Mouse (Mus musculus): ENCODE data around the gene Ptprz1. TPM values are rescaled to one million over a fixed set of nuclear protein-coding genes. Genes with fewer than 3 reads are reported as not detected.

Gene Ptprz1
- polyA plus RNA-seq, 1 experiment, result 0.11 TPM

DNA sequence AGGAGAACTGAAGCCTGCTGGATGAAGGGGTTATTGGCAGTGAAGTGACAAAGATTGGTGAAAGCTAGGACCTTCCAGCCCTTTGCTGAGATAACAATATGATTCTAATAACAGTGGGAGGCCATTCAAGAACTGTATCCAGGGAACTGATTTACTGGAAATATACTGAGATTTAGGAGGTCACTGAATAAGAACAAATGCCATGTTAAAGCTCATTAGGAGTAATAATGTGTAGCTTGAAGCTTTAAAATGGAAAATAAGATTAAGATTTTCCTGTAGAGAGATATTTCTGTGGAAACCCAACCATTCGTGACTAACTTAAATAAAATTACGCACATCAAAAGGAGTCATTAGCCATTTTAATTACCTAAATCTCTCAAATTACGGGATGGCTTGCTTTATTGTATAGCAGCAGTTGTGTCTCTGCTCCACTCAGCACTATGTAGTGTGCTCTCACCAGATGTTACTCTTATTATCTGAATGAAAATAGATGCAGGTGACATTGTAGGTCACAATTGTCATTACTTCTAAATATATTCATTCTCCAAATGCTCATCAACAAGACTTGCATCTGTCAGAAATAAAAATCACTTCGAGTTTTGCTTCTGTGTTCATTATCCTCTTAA is 139.8 kb downstream of the Ptprz1 start:
- TF ChIP-seq POLR2A (IDR thresholded peaks at IDR 0.05; ENCODE audit: low read depth, low read length) (no peak), CTCF (conservative IDR thresholded peaks at IDR 0.05; ENCODE audit: insufficient read depth, insufficient read length, low read depth, low read length) (no peak)
- no peak for DNase-seq
- no peaks in the 10 kb centered on the region for H3K4me1 ChIP-seq (ENCODE audit: control insufficient read depth, insufficient read depth, low read length)
- H3K27me3 ChIP-seq (replicated peaks; ENCODE audit: control insufficient read depth, insufficient read depth, low read length), result no peaks in the 10 kb centered on the region
- H3K4me3 ChIP-seq (ENCODE audit: insufficient read depth, low read depth, low read length), result no peak overlapping the region
- no peaks in the 10 kb centered on the region for H3K36me3 ChIP-seq (ENCODE audit: control insufficient read depth, insufficient read depth, low read length)
- H3K27ac ChIP-seq (ENCODE audit: insufficient read depth, low read depth, low read length), result no peak overlapping the region
- WGBS, result 50% methylated on average over 4 of the region's 4 CpGs

DNA sequence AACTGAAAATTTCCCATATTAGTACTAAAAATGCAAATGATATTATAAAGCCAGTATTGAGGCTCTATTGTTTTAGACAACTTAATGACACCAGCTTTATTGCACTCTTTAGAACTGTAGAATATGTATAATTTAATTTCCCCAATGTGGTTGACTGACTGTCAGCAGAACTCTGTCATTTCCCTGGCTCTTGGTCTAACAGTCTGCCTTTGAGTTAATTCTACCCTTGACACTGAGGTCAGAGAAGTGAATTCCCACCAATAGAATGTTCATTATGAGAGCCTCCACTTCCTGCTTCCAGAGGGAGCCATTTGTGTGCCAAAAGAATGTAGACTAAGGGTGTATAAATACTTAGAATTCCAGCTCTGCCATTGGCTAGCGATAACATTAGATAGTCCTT is 152.9 kb downstream of the Ptprz1 start:
- WGBS, result 66% methylated on average over 1 of the region's 1 CpGs
- no peaks in the 10 kb centered on the region for H3K36me3 ChIP-seq (ENCODE audit: control insufficient read depth, insufficient read depth, low read length)
- no peak for DNase-seq
- H3K4me3 ChIP-seq (ENCODE audit: insufficient read depth, low read depth, low read length), result no peak overlapping the region
- H3K4me1 ChIP-seq (ENCODE audit: control insufficient read depth, insufficient read depth, low read length), result no peaks in the 10 kb centered on the region
- H3K27me3 ChIP-seq (replicated peaks; ENCODE audit: control insufficient read depth, insufficient read depth, low read length), result no peaks in the 10 kb centered on the region
- no peak overlapping the region for H3K27ac ChIP-seq (ENCODE audit: insufficient read depth, low read depth, low read length)
- no peak for TF ChIP-seq CTCF (conservative IDR thresholded peaks at IDR 0.05; ENCODE audit: insufficient read depth, insufficient read length, low read depth, low read length)
- TF ChIP-seq POLR2A (IDR thresholded peaks at IDR 0.05; ENCODE audit: low read depth, low read length), result no peak

- H3K4me3 ChIP-seq (ENCODE audit: insufficient read depth, low read depth, low read length), result no peak overlapping the region
- TF ChIP-seq POLR2A (IDR thresholded peaks at IDR 0.05; ENCODE audit: low read depth, low read length) (no peak), CTCF (conservative IDR thresholded peaks at IDR 0.05; ENCODE audit: insufficient read depth, insufficient read length, low read depth, low read length) (no peak)
- 89% methylated on average over 4 of the region's 4 CpGs for WGBS
Measured at GRCm38 (mm10) chr6:23048836-23049235, 173.5 kb downstream of the Ptprz1 start.

DNA sequence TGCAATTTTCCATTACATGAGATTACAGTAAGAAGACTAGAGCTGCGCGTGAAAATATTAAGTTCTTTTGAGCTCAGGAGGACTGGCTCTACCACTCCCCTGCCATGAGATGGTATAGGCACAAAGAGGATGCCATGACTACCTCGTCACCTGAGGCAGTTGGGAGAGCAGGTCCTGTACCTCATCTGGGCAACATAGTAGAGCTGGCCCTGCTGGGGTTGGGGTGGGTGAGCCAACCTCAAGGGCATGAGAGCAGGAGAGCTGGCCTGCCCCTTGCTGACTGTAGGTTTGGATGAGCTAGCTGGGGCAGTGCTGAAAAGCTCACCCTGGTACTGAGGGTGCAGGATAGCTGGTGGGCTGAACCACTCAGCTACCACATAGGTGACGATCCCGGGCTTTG is 180.4 kb downstream of the Ptprz1 start:
- peaks cover 2% of the 10 kb centered on the region; the same call in 1 of the 2 replicates for H3K4me1 ChIP-seq (ENCODE audit: control insufficient read depth, insufficient read depth, low read length)
- no peak overlapping the region for H3K27ac ChIP-seq (ENCODE audit: insufficient read depth, low read depth, low read length)
- no peak for TF ChIP-seq CTCF (conservative IDR thresholded peaks at IDR 0.05; ENCODE audit: insufficient read depth, insufficient read length, low read depth, low read length)
- no peak for TF ChIP-seq POLR2A (IDR thresholded peaks at IDR 0.05; ENCODE audit: low read depth, low read length)
- H3K4me3 ChIP-seq (ENCODE audit: insufficient read depth, low read depth, low read length), result no peak overlapping the region
- H3K27me3 ChIP-seq (replicated peaks; ENCODE audit: control insufficient read depth, insufficient read depth, low read length), result no peaks in the 10 kb centered on the region
- no peaks in the 10 kb centered on the region for H3K36me3 ChIP-seq (ENCODE audit: control insufficient read depth, insufficient read depth, low read length)
- no peak for DNase-seq
- WGBS, result 90% methylated on average over 5 of the region's 5 CpGs

More at GRCm38 (mm10) chr6:23048836-23049235, 173.5 kb downstream of the Ptprz1 start:
- H3K27me3 ChIP-seq (replicated peaks; ENCODE audit: control insufficient read depth, insufficient read depth, low read length), result no peaks in the 10 kb centered on the region
- no peak for DNase-seq
- H3K36me3 ChIP-seq (ENCODE audit: control insufficient read depth, insufficient read depth, low read length), result no peaks in the 10 kb centered on the region
- no peak overlapping the region for H3K27ac ChIP-seq (ENCODE audit: insufficient read depth, low read depth, low read length)
- no peaks in the 10 kb centered on the region for H3K4me1 ChIP-seq (ENCODE audit: control insufficient read depth, insufficient read depth, low read length)

- no peak overlapping the region for H3K4me3 ChIP-seq (ENCODE audit: insufficient read depth, low read depth, low read length)
- 59% methylated on average over 2 of the region's 2 CpGs for WGBS
- H3K4me1 ChIP-seq (ENCODE audit: control insufficient read depth, insufficient read depth, low read length), result peaks cover 2% of the 10 kb centered on the region; the same call in 1 of the 2 replicates
- H3K27me3 ChIP-seq (replicated peaks; ENCODE audit: control insufficient read depth, insufficient read depth, low read length), result no peaks in the 10 kb centered on the region
- H3K27ac ChIP-seq (ENCODE audit: insufficient read depth, low read depth, low read length), result no peak overlapping the region
- H3K36me3 ChIP-seq (ENCODE audit: control insufficient read depth, insufficient read depth, low read length), result peaks cover 2% of the 10 kb centered on the region
- TF ChIP-seq CTCF (conservative IDR thresholded peaks at IDR 0.05; ENCODE audit: insufficient read depth, insufficient read length, low read depth, low read length) (no peak), POLR2A (IDR thresholded peaks at IDR 0.05; ENCODE audit: low read depth, low read length) (no peak)
- DNase-seq, result no peak
Measured at GRCm38 (mm10) chr6:23076060-23076459, 200.8 kb downstream of the Ptprz1 start.

GRCm38 (mm10) chr6:23078273-23078672 is 203.0 kb downstream of the Ptprz1 start:
- H3K36me3 ChIP-seq (ENCODE audit: control insufficient read depth, insufficient read depth, low read length), result peaks cover 1% of the 10 kb centered on the region
- no peak overlapping the region for H3K4me3 ChIP-seq (ENCODE audit: insufficient read depth, low read depth, low read length)
- no peak for DNase-seq
- WGBS, result 47% methylated on average over 2 of the region's 2 CpGs
- TF ChIP-seq POLR2A (IDR thresholded peaks at IDR 0.05; ENCODE audit: low read depth, low read length), result no peak
- H3K27me3 ChIP-seq (replicated peaks; ENCODE audit: control insufficient read depth, insufficient read depth, low read length), result no peaks in the 10 kb centered on the region
- H3K27ac ChIP-seq (ENCODE audit: insufficient read depth, low read depth, low read length), result no peak overlapping the region
- H3K4me1 ChIP-seq (ENCODE audit: control insufficient read depth, insufficient read depth, low read length), result peaks cover 2% of the 10 kb centered on the region; the same call in 1 of the 2 replicates

GRCm38 (mm10) chr6:23079991-23080680 is 204.8 kb downstream of the Ptprz1 start:
- H3K36me3 ChIP-seq (ENCODE audit: control insufficient read depth, insufficient read depth, low read length), result peaks cover 1% of the 10 kb centered on the region; the same call in 1 of the 2 replicates
- DNase-seq, result peak; percentile 66
- H3K27me3 ChIP-seq (replicated peaks; ENCODE audit: control insufficient read depth, insufficient read depth, low read length), result no peaks in the 10 kb centered on the region
- H3K4me3 ChIP-seq (ENCODE audit: insufficient read depth, low read depth, low read length), result no peak overlapping the region
- H3K27ac ChIP-seq (ENCODE audit: insufficient read depth, low read depth, low read length), result peak overlapping the region; percentile 52; the same call in 1 of the 2 replicates
- 69% methylated on average over 3 of the region's 3 CpGs for WGBS
- TF ChIP-seq POLR2A (IDR thresholded peaks at IDR 0.05; ENCODE audit: low read depth, low read length) (no peak), CTCF (conservative IDR thresholded peaks at IDR 0.05; ENCODE audit: insufficient read depth, insufficient read length, low read depth, low read length) (no peak)
- H3K4me1 ChIP-seq (ENCODE audit: control insufficient read depth, insufficient read depth, low read length), result peaks cover 2% of the 10 kb centered on the region; the same call in 1 of the 2 replicates

All from kidney, adult 2 months (tissue).